Mouse (Mus musculus): ENCODE data around the gene Cep57. TPM values are rescaled to one million over a fixed set of nuclear protein-coding genes. Genes with fewer than 3 reads are reported as not detected.

The Cep57 gene
- polyA plus RNA-seq, 1 experiment from 2014 or later, result 56.1 TPM

GRCm38 (mm10) chr9:13781985-13782384 lies 44.9 kb downstream of the Cep57 start:
- H3K36me3 ChIP-seq, result peaks cover 40% of the 10 kb centered on the region
- no peak overlapping the region for H3K4me2 ChIP-seq
- no peak for ATAC-seq (replicated peaks; ENCODE audit: low FRiP score)
- H3K9me3 ChIP-seq (replicated peaks), result peaks cover 3% of the 10 kb centered on the region; the same call in 1 of the 2 replicates
- H3K4me3 ChIP-seq (replicated peaks), result no peak overlapping the region
- H3K4me1 ChIP-seq, result no peaks in the 10 kb centered on the region
- no peak overlapping the region for H3K27ac ChIP-seq
- no peak overlapping the region for H3K9ac ChIP-seq
- WGBS, result 97% methylated on average over 1 of the region's 1 CpGs
- H3K27me3 ChIP-seq, result no peaks in the 10 kb centered on the region

- no peaks in the 10 kb centered on the region for H3K27me3 ChIP-seq
- 92% methylated on average over 1 of the region's 1 CpGs for WGBS
- no peak for ATAC-seq (replicated peaks; ENCODE audit: low FRiP score)
- H3K9ac ChIP-seq, result no peak overlapping the region
- H3K4me2 ChIP-seq, result no peak overlapping the region
- H3K4me1 ChIP-seq, result peaks cover 2% of the 10 kb centered on the region; the same call in 1 of the 2 replicates
- no peak overlapping the region for H3K4me3 ChIP-seq (replicated peaks)
- no peaks in the 10 kb centered on the region for H3K9me3 ChIP-seq (replicated peaks)
- H3K27ac ChIP-seq, result no peak overlapping the region
- H3K36me3 ChIP-seq, result no peaks in the 10 kb centered on the region
Observed at GRCm38 (mm10) chr9:13774732-13775131, 52.2 kb downstream of the Cep57 start.

- 0 out of 2 replicates have a peak, but pooled peaks cover 3% of the 10 kb centered on the region for H3K4me1 ChIP-seq
- no peak overlapping the region for H3K4me2 ChIP-seq
- H3K4me3 ChIP-seq (replicated peaks), result no peak overlapping the region
- H3K9ac ChIP-seq, result no peak overlapping the region
- no peak for ATAC-seq (replicated peaks; ENCODE audit: low FRiP score)
- no peaks in the 10 kb centered on the region for H3K9me3 ChIP-seq (replicated peaks)
- no peaks in the 10 kb centered on the region for H3K27me3 ChIP-seq
- no peak overlapping the region for H3K27ac ChIP-seq
- no peaks in the 10 kb centered on the region for H3K36me3 ChIP-seq
- WGBS, result 87% methylated on average over 7 of the region's 7 CpGs
Observed at GRCm38 (mm10) chr9:13766570-13766969, 60.3 kb downstream of the Cep57 start.

- WGBS, result 78% methylated on average over 2 of the region's 2 CpGs
- no peaks in the 10 kb centered on the region for H3K27me3 ChIP-seq
- no peak overlapping the region for H3K9ac ChIP-seq
- H3K9me3 ChIP-seq (replicated peaks), result no peaks in the 10 kb centered on the region
- H3K36me3 ChIP-seq, result no peaks in the 10 kb centered on the region
- no peak overlapping the region for H3K4me2 ChIP-seq
- 0 out of 2 replicates have a peak, but pooled peaks cover 3% of the 10 kb centered on the region for H3K4me1 ChIP-seq
- H3K4me3 ChIP-seq (replicated peaks), result no peak overlapping the region
- no peak for ATAC-seq (replicated peaks; ENCODE audit: low FRiP score)
- H3K27ac ChIP-seq, result no peak overlapping the region
Observed at GRCm38 (mm10) chr9:13765624-13766023, 61.3 kb downstream of the Cep57 start.

GRCm38 (mm10) chr9:13760430-13760829 lies 66.5 kb downstream of the Cep57 start:
- no peak overlapping the region for H3K4me2 ChIP-seq
- H3K4me1 ChIP-seq, result no peaks in the 10 kb centered on the region
- H3K27me3 ChIP-seq, result no peaks in the 10 kb centered on the region
- H3K4me3 ChIP-seq (replicated peaks), result no peak overlapping the region
- no peaks in the 10 kb centered on the region for H3K9me3 ChIP-seq (replicated peaks)
- 94% methylated on average over 3 of the region's 3 CpGs for WGBS
- H3K27ac ChIP-seq, result no peak overlapping the region
- ATAC-seq (replicated peaks; ENCODE audit: low FRiP score), result no peak
- no peak overlapping the region for H3K9ac ChIP-seq
- peaks cover 13% of the 10 kb centered on the region for H3K36me3 ChIP-seq

Other genes starting within 250 kb of the Cep57 start
- gene Mtmr2, start 78.7 kb downstream of the Cep57 start, polyA plus RNA-seq (2015; fragmentation: Nextera tagmentation; extraction: Ambion mirVana), result 86.5 and 87.7 TPM in 2 replicates
- gene Fam76b, start 609 bp upstream of the Cep57 start, polyA plus RNA-seq (2015; fragmentation: Nextera tagmentation; extraction: Ambion mirVana), result 23.7 and 25.4 TPM in 2 replicates

Measured in kidney, embryonic 15.5 days (tissue).